Mouse (Mus musculus) thymus, adult 2 months (tissue): ENCODE results near the gene Neb.

Experiments
- CTCF ChIP-seq: fragments of 200-500 bp; IDR thresholded peaks from 2 replicates; pipeline ENCODE4 v1.5.1; 2012; ENCODE audit warnings: mild to moderate bottlenecking, control low read depth, low read length, moderate library complexity, borderline replicate concordance; ENCODE audit not compliant: control insufficient read depth, poor library complexity, insufficient read depth; ENCODE audit errors: extremely low read depth
- POLR2A ChIP-seq: fragments of 200-500 bp; IDR thresholded peaks from 2 replicates; pipeline ENCODE4 v1.6.1; 2012; ENCODE audit warnings: mild to moderate bottlenecking, low read length, control low read depth, moderate library complexity; ENCODE audit not compliant: control insufficient read depth, poor library complexity, insufficient read depth; ENCODE audit errors: extremely low read depth

GRCm38 (mm10) chr2:52369622-52370021, 8.7 kb downstream of the Neb start:
- no peak for TF ChIP-seq CTCF
- TF ChIP-seq POLR2A = no peak
